Mouse (Mus musculus) gastrocnemius, adult 8-10 months (tissue): ENCODE measurements around the gene Ttc3. TPM values are rescaled to one million over a fixed set of nuclear protein-coding genes. Genes with fewer than 3 reads are reported as not detected.

Experiments used
- DNase-seq, 2 experiments: peaks; one replicate each; pipeline ENCODE4 v3.0.0; 2022; ENCODE audit warnings: low spot score in 2 of 2
- total RNA-seq, 4 experiments: library from RNA; stranded (reverse); gene quantifications; 2 replicates each; pipeline ENCODE4 v1.2.4; 2022

Gene Ttc3
- total RNA-seq, 4 experiments from 2014 or later, result 57.0 to 71.2 (median 62.4) TPM

DNA sequence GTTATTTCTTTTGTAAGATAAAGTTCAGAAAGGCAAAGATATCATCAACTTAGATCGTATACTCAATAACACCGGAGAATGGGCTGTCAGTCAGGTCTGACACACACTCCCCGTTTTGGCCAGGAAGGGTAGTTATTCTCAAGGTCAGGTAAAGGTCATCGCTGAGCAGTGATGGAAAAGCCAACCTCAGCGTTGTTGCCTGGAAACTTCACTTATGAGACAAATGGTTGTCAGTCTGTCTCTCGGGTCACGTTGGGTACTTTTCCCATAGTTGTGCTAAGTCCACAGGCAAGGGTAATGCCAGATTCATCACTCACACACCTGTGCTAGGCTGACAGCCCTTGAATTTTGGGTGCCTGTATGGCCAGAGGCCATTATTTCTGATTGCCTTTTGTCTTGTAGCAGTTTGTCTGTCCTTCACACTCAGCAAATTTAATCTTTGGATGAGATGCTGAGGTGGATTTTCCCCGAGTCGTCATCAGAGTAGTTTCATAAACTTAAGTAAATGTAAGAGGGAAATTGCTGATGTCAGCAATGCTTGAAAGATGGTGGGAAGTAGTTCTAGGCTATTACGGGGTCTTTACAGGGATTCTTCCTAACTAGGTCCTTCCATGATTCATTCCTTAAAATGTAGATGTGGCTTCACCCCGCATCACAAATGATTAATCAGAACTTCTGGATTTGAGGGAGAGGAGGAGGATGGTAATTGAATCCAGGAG lies 13.5 kb upstream of the Ttc3 start:
- no peak for DNase-seq

DNA sequence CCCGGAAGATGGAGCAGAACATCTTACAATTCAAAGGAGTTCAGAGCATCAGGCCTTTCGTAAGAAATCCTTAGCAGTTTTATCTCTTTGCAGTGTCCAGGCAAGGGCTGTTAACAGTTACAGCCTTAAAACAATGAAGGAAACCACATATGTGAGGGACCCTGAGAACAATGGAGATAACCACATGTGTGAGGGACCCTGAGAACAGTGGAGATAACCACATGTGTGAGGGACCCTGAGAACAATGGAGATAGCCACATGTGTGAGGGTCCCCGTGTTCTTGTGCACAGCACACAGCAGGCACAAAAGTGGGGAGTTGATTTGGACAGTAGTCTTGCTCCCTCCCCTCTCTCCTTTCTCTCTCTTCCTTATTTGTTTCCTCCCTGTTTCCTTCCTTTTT lies 12.3 kb upstream of the Ttc3 start:
- DNase-seq, result no peak

DNA sequence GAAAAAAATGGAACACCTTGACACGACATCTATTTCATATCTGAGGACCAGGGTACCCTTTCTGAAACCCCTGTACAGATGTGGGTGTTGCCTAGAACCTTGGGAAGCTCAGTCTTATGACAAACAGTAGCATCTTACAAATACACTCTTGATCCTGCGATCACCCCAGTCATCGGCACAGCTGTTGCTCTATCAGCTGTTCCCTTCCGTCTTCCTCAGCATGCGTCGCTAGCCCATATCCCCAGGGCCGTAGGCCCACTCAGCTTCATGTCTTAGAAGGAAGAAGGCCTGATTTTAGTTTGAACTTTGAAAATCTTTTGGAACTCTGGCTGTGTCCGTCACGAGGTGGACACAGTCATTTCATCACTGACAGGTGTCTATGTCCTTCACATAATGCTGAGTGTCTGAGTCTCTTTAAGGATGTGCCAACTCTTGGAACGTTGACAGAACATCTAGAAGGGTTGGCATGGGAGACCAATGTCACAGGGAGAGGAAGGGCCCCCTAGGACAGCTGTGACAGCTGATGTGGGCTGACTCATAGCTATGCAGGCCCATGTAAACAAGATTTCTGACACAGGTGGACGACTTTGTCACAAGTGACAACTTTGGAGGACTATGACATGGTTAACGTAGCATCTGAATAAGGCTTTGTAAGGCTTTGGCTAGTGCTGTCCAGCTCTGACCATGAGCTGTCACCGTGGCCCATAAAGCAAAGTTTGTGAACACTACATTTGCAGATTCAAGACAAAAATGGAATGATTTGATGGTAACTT lies 9.7 kb upstream of the Ttc3 start:
- no peak for DNase-seq

DNA sequence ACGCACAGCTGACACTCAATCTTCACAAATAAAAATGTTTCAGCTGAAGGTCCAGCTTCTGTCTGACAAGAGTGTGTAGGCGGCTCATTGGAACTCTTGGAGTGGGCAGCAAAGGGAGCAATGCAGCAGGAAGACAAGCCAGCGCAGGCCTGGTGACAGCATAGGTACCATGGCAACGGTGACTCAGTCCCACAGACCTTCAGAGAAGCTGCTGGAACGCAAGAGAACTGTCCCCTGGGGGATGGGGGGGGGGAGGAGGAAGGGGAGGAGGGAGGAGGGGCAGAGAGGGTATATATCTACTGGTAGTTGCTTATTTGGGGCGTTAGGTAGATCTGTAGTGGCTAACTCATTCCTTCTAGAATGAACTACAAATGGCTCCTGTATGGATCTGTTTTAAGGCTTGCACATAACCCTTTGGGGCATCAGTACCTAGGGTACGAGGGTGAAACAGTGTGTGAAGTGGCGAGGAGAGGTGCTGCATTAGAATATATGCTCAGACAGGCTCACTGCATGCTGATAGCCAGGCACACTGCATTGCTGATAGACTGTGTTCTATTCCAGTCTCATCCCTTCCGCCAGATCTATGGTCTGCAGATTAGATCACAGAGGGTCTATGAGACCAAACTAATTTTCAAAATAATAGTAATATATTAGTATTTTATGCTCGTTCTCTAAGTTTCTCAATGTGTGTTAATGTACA lies 8.1 kb upstream of the Ttc3 start:
- DNase-seq, result no peak

DNA sequence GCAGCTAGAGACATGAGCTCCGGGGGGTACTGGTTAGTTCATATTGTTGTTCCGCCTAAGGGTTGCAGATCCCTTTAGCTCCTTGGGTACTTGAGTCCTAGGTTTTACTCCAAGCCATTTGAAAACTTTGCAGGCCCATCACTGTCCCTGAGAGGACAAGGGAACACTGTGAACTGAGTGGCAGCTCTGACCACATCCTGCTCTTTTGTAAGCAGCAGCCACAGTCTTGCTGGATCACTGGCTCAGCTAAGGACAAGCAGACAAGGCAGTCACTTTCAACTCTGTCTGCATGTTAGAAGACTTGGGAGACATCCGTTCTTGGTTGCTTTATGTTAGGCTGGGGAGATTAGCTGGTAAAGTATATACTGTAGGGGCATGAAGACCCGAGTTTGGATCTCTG lies 6.6 kb upstream of the Ttc3 start:
- DNase-seq, result no peak

DNA sequence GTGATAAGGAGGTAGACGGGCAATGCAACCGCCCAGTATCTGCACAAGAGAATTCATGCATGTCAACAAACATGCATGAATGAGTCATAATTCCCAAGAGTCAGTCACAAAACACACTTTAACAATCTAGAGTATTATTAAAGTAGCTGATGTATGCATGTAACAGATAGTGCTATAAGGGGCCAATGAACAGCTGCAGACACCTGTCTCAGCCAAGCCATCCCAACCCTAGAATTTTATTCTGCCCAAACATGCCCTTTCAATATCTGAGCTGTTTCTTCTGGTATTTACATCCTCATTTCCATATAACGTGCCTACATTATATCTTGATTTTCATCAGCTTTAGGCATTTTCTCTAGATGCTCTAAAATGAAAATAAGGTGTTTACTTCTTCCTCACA lies 5.0 kb upstream of the Ttc3 start:
- no peak for DNase-seq

DNA sequence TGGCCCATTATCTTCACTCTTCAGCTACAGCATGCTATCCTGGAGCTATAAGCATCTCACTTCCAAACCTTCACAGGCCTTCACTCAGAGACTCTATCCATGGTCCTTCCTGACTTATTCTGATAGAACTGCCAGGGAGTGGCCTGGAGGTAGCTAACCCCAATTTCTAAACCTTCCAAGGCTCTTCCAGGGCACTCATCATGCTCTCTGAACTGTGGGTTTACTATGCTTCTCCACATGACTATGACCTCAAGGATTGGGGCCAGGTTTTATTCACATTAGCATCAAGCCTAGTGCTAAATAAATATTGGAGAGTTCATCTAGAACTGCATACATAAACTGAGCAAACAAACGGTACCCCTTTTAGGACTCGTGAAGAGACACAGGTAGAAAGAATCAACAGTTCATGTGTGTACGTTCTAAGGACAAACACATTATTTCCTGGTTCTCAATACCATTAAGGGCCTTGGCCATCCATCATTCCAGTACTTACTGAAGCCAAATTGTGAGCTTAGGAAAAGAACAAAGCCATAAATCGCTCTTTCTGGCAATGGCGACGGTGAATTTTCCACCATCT lies 734 bp upstream of the Ttc3 start:
- no peak for DNase-seq

DNA sequence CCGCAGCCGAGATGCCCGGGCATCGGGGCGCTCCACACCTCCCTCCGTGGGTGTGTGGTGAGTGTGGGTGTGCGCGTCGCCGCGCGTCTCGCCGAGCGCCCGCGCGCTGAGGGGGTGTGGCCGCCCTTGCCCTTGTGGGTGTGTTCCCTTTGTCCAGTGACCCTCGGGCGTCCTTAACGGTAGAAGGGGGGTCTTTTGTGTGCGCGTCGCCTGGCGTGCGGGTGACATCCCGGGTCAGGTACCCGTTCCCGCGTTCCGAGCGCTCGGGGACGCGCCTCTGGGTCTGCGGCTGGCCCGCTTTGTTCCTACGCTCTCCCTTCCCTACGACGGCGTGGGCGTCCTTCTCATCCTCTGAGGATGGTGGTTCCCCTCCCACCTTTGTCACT lies 490 bp downstream of the Ttc3 start:
- DNase-seq, result peak; percentile 54 to 66

DNA sequence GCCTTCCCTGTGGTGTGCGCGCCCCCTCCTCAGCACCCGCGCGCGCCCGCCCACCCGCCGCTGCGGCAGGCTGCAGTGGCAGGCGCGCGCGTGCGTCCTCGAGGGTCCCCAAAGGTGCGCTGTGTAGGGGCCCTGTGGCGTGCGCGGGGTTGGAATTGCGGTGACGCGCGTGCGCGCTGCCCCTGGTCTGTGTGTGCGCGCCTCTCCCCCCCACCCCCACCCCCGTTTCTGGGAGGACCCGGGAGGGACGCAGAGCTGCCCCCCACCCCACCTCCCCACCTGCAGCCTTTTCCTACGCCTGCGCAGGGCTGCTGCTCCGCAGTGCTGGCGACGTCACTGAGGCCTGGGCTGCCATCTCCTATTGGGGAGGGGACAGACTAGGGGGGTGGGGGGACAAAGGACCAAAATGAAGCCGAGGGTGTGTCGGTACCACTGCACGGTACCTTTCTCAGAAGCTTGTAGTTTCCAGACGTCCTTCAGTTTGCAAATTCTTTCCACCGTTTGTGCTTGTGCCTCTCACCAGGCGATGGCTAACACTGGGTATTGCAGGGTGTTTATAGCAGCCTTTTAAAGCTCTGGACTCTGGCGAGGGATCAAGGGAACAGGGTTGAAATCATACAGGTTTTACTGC lies 998 bp downstream of the Ttc3 start, which contains the start of gene Pigp:
Pigp (minus strand) TSS at position 542 of the 631 bp plus-strand sequence.
- DNase-seq, result peak in 1 of 2 experiments; percentile 33

DNA sequence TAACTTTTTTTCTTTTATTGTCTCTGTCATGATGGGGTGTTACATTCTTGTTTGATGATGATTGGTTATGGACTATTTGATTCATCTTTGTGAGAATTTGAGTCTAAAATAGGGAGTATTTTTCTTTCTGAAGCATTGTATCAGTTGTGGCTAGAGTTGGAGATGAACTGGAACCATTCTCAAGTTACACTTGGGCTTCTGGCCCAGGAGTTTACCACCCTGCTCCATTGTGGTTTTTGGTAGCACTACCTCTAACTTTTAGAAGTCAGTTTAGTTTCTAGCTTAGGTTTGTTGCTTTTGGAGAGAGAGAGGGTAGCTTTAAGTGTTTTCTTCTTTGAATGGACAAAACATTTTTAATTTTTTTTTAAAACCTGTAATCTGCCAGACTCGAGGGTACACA lies 9.0 kb downstream of the Ttc3 start:
- DNase-seq, result no peak

DNA sequence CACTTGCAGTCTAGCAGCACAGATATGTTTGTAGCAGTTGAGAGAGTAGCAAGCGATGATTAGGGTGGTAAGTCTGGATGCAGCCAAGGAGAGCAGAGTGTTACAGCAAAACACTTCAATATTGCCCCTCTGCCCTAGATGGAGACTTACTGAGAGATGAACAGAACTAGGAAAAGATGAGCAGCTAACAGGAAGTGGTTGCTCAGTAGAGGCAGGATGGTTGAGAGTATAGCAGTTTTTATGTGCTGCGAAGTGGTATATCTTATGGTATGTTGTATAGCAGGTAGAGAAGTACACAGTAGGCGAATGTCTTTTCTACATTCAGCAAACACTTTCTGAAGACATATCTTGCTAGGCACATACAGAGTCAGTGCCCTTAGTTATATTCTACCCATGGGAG lies 12.9 kb downstream of the Ttc3 start:
- no peak for DNase-seq

DNA sequence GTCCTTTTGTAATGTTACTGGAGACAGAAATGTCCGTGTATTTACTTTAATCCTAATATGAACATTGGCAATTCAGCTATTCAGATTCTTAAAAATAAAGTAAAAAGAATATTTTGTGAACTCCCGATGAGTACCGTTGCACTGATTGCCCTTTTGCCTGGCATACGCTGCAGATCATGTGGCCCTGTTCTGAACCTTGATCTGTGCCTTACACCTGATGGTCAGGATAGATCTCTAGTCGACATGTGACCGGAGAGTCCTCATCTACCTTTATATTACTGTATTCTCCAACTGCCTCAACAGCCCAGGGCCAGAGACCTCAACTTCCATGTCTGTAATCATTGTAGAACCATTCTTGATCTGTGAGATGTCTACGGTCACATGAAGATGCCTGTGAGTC lies 17.3 kb downstream of the Ttc3 start:
- no peak for DNase-seq

DNA sequence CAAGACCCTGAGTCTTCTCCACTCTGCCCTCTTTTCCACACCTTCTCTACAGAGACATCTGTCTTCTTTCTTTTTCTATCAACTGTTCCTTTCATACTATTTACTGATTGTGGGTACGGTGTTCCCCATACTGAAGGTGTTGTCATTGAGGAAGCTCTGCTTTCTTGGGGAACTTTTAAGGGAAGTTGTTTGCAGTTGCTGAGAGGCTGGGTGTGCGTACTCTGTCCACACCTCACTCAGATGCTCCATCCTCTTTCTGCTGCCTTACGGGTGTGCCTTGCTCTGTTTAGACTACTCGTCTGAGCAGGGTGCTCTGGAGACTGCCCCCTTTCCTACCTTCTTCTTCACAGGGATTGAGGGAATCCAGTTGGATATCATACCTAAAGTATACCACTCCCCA lies 21.9 kb downstream of the Ttc3 start:
- no peak for DNase-seq

DNA sequence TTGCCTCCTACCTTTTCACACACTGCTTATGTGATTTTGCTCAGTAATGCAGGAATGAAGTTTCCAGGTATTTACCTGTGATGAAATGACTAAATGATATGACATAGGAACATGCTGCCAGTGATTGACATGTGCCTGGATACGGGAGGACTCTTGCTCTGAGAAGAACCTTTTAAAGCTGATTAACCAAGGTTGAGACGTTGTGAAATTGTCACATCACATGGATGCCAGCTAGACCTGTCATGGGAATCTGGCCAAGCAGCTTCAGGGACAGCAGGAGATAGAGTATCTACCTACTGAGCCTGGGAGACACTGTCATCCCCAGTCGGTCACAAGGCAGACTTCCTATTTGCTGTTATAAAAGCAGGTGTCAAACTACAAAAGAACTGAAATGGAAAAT lies 24.6 kb downstream of the Ttc3 start:
- no peak for DNase-seq

DNA sequence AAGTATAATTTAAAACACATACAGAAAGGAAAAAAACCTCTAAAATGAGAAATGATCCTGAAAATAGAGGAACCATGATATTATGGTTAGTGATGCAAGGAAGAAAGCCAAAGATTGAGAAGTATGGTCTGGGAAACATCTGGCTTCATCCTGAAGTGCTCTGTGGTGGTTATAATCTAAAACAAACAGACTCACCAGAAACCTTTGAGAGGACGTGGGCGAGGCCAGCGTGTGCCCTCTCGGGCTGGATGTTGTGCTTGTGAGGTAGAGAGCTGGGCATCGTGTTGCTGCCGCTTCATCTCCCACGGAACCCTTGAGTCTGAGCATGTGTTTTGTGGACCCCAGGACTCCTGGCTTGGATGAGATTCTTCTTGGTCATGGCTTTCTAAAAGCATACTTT lies 26.2 kb downstream of the Ttc3 start:
- DNase-seq, result no peak

DNA sequence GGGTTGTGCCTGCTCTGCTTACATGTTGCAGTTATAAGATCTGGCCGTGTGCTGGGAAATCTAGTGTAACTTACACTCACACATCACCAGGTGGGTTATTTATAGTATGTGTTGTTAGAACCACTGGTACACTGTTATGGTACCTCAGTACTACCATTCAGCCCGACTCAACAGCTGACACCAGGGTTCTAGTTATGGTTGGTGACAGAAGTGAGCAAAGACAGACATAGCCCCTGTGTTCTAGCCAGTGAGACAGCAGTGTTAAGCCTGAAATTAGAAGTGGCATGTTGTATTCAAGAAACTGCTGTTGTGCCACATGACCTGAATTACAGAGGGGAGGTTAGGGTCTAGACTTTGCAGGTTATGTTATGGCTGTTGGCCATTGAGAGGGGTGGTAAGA lies 28.7 kb downstream of the Ttc3 start:
- DNase-seq, result no peak

DNA sequence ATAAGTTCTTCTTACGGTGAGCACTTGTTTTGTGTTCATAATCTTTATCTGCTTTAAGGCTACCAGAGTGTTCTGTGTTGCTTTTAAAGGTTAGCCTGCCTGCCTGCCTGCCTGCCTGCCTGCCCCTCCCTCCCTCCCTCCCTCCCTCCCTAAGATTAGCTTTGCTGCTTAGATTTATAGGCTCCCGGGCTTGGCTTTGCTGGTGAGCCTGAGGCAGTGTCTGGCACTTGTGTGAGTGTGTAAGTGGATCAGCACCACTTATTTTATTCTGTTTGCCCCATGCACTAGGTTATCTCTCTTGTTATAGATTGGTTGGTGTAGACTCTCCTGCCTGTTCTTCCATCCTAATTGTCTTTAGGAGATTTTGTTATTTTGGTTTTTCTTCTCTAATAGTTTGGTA lies 31.2 kb downstream of the Ttc3 start:
- DNase-seq, result peak in 1 of 2 experiments; percentile 17

DNA sequence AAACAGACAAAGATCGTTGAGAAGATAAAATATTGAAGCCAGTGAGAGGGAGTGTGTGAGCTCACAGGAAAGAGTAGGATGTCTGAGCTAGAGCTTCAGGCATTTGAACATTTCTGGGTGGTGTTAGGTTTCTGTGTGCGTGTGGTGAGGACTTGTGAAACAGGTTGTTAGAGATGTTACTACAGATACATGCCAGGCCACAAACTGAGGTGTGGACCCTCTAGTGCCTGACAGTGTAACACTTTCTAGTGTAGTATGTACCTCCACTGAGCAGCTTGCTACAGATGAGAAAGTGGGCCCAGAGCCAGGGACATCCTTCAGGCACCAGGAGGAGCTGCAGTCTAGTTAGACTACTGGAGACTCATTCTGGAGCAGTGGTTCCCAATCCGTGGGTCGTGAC lies 31.8 kb downstream of the Ttc3 start:
- DNase-seq, result no peak

DNA sequence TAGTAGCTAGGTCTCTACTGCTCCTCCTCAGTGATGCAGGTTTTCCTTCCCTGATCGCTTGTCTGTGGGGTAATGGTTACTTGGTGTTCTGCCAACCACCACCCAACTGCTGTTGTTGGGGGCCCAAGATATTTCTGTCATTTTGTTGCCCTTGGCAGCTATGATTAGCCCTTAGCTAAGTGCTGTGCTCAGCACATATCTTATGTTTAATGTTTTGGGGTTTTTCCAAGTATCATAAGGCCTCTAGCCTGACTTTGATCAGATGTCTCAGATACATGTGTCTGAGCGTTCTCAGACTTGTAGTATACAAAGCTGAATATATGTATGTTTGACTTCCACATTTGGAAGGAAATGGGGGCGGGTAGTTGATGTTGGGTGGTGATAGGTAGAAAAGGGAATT lies 40.9 kb downstream of the Ttc3 start:
- no peak for DNase-seq

DNA sequence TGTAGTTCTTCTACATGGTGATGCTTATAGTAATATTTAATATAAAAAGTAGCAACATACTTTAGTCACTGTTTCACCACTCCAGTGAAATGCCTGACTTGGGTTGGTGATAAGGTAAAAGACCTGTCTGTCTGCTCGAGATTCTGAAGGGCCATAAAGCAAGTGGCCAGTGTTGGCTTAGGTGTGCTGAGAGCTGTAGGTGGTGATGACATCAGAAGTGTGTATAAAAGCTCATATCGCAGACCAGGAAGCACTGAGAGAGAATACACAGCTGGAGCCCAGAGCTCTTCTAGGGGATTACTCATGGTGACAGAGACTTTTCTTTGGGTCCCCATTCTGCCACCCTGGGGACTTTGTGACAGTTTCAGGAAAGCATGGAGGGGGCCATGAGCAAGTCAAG lies 41.8 kb downstream of the Ttc3 start:
- DNase-seq, result no peak

DNA sequence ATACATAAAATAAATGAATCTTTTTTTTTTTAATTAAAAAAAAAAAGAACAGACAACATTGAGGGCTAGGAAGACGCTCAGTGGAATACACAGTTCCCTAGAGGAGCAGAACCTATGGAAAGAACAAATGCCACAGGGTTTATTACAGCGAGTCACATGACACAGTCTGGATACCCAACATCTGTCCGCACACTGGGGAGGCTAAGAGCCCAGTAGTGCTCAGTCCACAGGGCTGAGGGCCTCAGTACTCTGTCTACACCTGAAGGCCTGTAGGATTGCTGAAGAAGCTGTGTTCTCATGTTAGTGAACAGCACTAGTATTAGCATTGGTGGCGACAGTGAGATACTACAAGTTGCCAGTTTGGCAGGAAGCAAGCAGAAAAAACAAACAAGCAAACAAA lies 42.3 kb downstream of the Ttc3 start:
- no peak for DNase-seq

DNA sequence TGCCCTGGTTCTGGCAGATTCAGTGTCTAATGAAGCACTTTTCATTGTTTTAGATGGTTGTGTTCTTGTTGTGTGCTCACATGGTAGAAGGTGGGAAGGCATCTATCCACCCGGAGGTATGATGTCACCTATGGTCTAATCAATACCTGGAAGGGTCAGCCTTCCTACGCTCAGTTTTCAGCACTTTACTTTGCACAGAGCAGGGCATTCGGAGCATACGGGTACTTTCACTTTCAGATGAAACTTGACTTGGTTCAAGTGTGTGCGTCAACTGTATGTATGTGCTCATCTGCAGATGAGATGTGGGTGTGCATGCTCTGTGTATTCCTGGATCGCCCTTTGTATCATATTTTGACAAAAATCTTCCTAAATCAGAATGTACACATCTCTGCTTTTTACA lies 43.7 kb downstream of the Ttc3 start:
- no peak for DNase-seq
